Mouse (Mus musculus): ENCODE measurements around the gene E130114P18Rik. TPM values are rescaled to one million over a fixed set of nuclear protein-coding genes. Genes with fewer than 3 reads are reported as not detected.
A peak's percentile ranks its signal among the peaks of the same experiment; 100 is the strongest.

Gene E130114P18Rik
- polyA plus RNA-seq, 1 experiment from 2014 or later, result 39.8 TPM

- Histone ChIP-seq H3K36me3 (no peaks in the 10 kb centered on the region), H3K27ac (replicated peaks) (no peak overlapping the region), H3K9me3 (no peaks in the 10 kb centered on the region), H3K4me3 (no peak overlapping the region), H3K27me3 (no peaks in the 10 kb centered on the region), H3K9ac (replicated peaks) (no peak overlapping the region), H3K4me2 (replicated peaks) (no peak overlapping the region), H3K4me1 (peaks cover 30% of the 10 kb centered on the region)
- ATAC-seq (replicated peaks), result no peak
- 71% methylated on average over 4 of the region's 4 CpGs for WGBS
Observed at GRCm38 (mm10) chr4:97621731-97622130, 156.1 kb downstream of the E130114P18Rik start.

DNA sequence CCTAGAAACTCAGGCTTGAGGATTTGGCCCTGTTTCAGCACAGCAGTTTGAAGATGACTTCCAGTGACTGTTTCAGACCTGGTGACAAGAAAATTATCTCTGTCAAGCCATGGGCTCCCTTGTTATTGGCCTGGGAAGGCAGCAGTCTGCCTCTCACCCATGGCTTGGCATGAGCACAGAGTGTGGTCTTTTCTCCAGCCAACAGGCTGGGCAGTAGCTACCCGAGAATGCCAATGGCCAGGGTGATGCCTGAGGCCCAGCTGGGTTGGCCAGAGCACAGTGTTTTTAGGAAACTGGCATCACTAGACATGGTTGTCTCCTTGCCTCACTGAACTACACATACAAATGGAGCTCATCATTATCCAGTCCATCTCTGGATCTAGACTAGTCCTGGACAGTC lies 157.5 kb downstream of the E130114P18Rik start:
- Histone ChIP-seq H3K4me1 (peaks cover 17% of the 10 kb centered on the region), H3K27ac (replicated peaks) (no peak overlapping the region), H3K4me3 (no peak overlapping the region), H3K9ac (replicated peaks) (no peak overlapping the region), H3K9me3 (no peaks in the 10 kb centered on the region), H3K27me3 (no peaks in the 10 kb centered on the region), H3K4me2 (replicated peaks) (no peak overlapping the region), H3K36me3 (no peaks in the 10 kb centered on the region)
- 77% methylated on average over 1 of the region's 1 CpGs for WGBS
- ATAC-seq (replicated peaks), result no peak

- Histone ChIP-seq H3K4me3 (no peak overlapping the region), H3K4me1 (peaks cover 16% of the 10 kb centered on the region), H3K9ac (replicated peaks) (peak overlapping the region; percentile 1; the same call in 1 of the 2 replicates), H3K36me3 (no peaks in the 10 kb centered on the region), H3K27me3 (no peaks in the 10 kb centered on the region), H3K9me3 (no peaks in the 10 kb centered on the region), H3K27ac (replicated peaks) (peak overlapping the region; percentile 65), H3K4me2 (replicated peaks) (peak overlapping the region; percentile 20)
- WGBS, result 20% methylated on average over 15 of the region's 15 CpGs
- ATAC-seq (replicated peaks), result peak; percentile 86
Observed at GRCm38 (mm10) chr4:97618668-97619373, 159.1 kb downstream of the E130114P18Rik start.

DNA sequence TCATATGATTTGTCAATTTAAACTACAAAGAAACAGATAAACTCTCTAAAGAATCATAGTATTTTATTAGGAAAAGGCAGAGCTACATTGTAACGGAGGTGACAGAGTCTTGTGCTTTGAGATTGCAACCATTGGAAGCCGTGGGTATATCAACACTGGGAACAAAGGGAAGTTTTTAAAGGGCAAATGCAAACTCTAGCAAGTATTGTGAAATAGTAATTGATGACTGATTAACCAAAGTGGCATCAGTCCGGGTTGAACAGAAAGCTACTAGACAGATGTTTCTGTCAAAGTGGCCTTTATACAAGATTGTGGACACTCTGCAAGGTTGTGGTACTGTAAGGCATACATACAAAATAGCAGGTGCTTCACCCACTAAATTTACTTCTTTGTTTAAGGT lies 162.8 kb downstream of the E130114P18Rik start:
- H3K9me3 ChIP-seq, result no peaks in the 10 kb centered on the region
- H3K27ac ChIP-seq (replicated peaks), result no peak overlapping the region
- no peaks in the 10 kb centered on the region for H3K27me3 ChIP-seq
- ATAC-seq (replicated peaks), result no peak
- H3K4me1 ChIP-seq, result peaks cover 40% of the 10 kb centered on the region
- H3K36me3 ChIP-seq, result no peaks in the 10 kb centered on the region
- 82% methylated on average over 3 of the region's 3 CpGs for WGBS
- H3K4me3 ChIP-seq, result no peak overlapping the region
- no peak overlapping the region for H3K9ac ChIP-seq (replicated peaks)
- H3K4me2 ChIP-seq (replicated peaks), result no peak overlapping the region

DNA sequence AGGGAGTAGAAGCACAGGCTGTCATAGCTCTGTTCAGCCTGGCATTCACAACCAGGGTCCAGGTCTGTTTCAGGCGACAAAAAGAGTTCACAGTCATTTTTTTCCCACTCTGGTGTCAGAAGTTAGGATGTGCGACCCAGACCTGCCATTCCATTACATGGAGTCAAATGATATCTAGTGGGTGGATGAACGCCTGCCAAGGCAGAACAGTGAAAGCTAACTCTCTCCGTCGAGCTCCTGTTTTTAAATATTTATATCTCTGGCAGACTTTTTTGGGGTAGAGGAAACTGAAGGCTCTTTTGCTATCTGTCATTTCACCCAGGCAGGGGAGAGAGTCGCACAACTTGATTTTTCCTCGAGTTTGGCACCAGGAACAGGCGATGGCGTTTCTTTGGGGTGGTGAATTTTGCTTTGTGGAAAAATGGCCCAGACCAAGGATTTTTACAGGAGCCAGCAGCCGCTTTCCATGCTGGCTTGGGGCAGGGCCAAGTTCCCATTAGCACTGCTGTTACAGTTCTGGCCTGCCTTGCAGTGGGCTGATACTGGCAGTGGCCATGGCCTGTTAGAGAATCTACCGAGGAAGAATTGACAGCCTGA lies 166.5 kb downstream of the E130114P18Rik start:
- peak overlapping the region; percentile 90 for H3K27ac ChIP-seq (replicated peaks)
- no peaks in the 10 kb centered on the region for H3K9me3 ChIP-seq
- no peaks in the 10 kb centered on the region for H3K27me3 ChIP-seq
- 22% methylated on average over 11 of the region's 11 CpGs for WGBS
- H3K4me3 ChIP-seq, result no peak overlapping the region
- peaks cover 57% of the 10 kb centered on the region for H3K4me1 ChIP-seq
- ATAC-seq (replicated peaks), result peak; percentile 73
- H3K36me3 ChIP-seq, result no peaks in the 10 kb centered on the region
- peak overlapping the region; percentile 17 for H3K4me2 ChIP-seq (replicated peaks)
- H3K9ac ChIP-seq (replicated peaks), result no peak overlapping the region

- Histone ChIP-seq H3K27me3 (no peaks in the 10 kb centered on the region), H3K27ac (replicated peaks) (peak overlapping the region; percentile 90), H3K4me3 (no peak overlapping the region), H3K36me3 (no peaks in the 10 kb centered on the region), H3K9me3 (no peaks in the 10 kb centered on the region), H3K4me2 (replicated peaks) (peak overlapping the region; percentile 4; the same call in 1 of the 2 replicates), H3K4me1 (peaks cover 58% of the 10 kb centered on the region), H3K9ac (replicated peaks) (0 out of 2 replicates have a peak overlapping the region, but pooled peaks have one; percentile 9)
- peak; percentile 79 for ATAC-seq (replicated peaks)
- 8% methylated on average over 10 of the region's 10 CpGs for WGBS
Observed at GRCm38 (mm10) chr4:97609831-97610727, 167.8 kb downstream of the E130114P18Rik start.

DNA sequence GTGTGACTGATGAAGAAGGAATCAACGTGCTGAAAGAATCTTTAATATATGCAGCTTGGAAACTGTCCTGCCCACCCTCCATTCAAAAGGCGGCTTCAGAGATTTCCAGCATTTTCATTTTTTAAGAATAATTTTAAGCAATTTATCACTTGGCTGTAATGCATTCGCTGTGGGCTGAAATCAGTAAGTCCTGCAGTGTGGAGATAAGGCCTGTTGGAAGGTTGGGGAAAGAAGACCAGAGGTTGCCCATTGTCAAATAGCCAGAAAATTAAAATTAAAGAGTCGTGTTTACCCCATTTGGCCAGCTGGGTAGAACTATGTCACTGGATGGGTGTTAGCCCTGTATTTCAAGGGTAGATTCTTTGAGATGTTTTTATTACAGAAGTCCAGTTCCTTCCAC lies 168.5 kb downstream of the E130114P18Rik start:
- H3K4me1 ChIP-seq, result peaks cover 58% of the 10 kb centered on the region
- no peaks in the 10 kb centered on the region for H3K9me3 ChIP-seq
- WGBS, result 51% methylated on average over 4 of the region's 4 CpGs
- no peaks in the 10 kb centered on the region for H3K27me3 ChIP-seq
- no peak overlapping the region for H3K4me2 ChIP-seq (replicated peaks)
- H3K4me3 ChIP-seq, result no peak overlapping the region
- H3K27ac ChIP-seq (replicated peaks), result peak overlapping the region; percentile 90
- no peak overlapping the region for H3K9ac ChIP-seq (replicated peaks)
- H3K36me3 ChIP-seq, result no peaks in the 10 kb centered on the region
- no peak for ATAC-seq (replicated peaks)

DNA sequence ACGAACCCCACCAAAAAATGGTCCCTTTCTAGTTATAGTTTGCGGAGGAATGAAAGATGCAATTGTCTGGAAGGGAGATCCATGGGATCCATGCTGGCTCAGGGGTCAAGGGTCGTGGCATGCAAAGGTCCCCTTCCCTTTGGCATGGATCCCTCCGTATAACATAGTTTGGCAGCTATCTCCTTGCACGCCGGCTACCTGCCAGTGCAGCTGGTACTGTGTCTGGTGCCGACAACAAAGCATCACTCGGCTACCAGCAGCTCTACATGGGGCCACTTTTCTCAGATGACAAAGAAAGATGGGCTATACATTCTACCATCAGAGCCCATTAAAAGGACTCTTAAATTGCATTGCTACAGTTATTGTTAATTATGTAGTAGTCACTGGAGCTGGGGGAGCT lies 169.2 kb downstream of the E130114P18Rik start:
- no peak for ATAC-seq (replicated peaks)
- Histone ChIP-seq H3K4me3 (no peak overlapping the region), H3K4me2 (replicated peaks) (0 out of 2 replicates have a peak overlapping the region, but pooled peaks have one; percentile 2), H3K27me3 (no peaks in the 10 kb centered on the region), H3K27ac (replicated peaks) (peak overlapping the region; percentile 90), H3K9me3 (no peaks in the 10 kb centered on the region), H3K36me3 (no peaks in the 10 kb centered on the region), H3K9ac (replicated peaks) (no peak overlapping the region), H3K4me1 (peaks cover 58% of the 10 kb centered on the region)
- 33% methylated on average over 8 of the region's 8 CpGs for WGBS

GRCm38 (mm10) chr4:97608134-97608533 lies 169.7 kb downstream of the E130114P18Rik start:
- peak overlapping the region; percentile 90 for H3K27ac ChIP-seq (replicated peaks)
- no peak for ATAC-seq (replicated peaks)
- H3K27me3 ChIP-seq, result no peaks in the 10 kb centered on the region
- H3K4me2 ChIP-seq (replicated peaks), result no peak overlapping the region
- no peak overlapping the region for H3K4me3 ChIP-seq
- 12% methylated on average over 3 of the region's 3 CpGs for WGBS
- H3K9ac ChIP-seq (replicated peaks), result no peak overlapping the region
- no peaks in the 10 kb centered on the region for H3K36me3 ChIP-seq
- H3K9me3 ChIP-seq, result no peaks in the 10 kb centered on the region
- peaks cover 58% of the 10 kb centered on the region for H3K4me1 ChIP-seq

- no peaks in the 10 kb centered on the region for H3K9me3 ChIP-seq
- ATAC-seq (replicated peaks), result no peak
- WGBS, result 67% methylated on average over 1 of the region's 1 CpGs
Observed at GRCm38 (mm10) chr4:97607169-97607568, 170.7 kb downstream of the E130114P18Rik start.

DNA sequence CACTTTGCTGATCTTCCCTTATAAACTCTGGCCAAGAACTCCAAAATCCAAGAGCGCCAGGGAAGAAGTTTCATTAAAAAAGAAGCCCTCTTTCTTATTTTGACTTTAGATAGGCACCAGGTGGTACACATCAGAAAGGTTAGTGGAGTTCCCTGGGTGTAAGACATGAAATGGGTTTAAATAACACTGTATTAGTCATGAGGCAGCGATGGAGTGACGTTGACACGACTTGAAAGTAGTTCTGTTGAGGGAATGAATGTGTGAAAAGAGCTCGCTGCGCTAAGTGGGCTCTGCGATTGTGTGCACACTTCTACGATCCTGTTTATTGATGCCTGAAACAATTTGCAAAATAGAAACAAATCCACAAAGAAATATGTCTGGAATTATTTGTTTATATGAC lies 171.4 kb downstream of the E130114P18Rik start:
- peak overlapping the region; percentile 90 for H3K27ac ChIP-seq (replicated peaks)

More at GRCm38 (mm10) chr4:97607169-97607568, 170.7 kb downstream of the E130114P18Rik start:
- H3K4me1 ChIP-seq, result peaks cover 60% of the 10 kb centered on the region
- no peak overlapping the region for H3K4me2 ChIP-seq (replicated peaks)
- H3K27me3 ChIP-seq, result no peaks in the 10 kb centered on the region
- no peaks in the 10 kb centered on the region for H3K36me3 ChIP-seq
- no peak overlapping the region for H3K4me3 ChIP-seq
- H3K9ac ChIP-seq (replicated peaks), result no peak overlapping the region
- H3K27ac ChIP-seq (replicated peaks), result peak overlapping the region; percentile 90

GRCm38 (mm10) chr4:97602579-97602978 lies 175.3 kb downstream of the E130114P18Rik start:
- Histone ChIP-seq H3K4me3 (no peak overlapping the region), H3K9me3 (no peaks in the 10 kb centered on the region), H3K9ac (replicated peaks) (no peak overlapping the region), H3K4me2 (replicated peaks) (no peak overlapping the region), H3K4me1 (peaks cover 31% of the 10 kb centered on the region), H3K27ac (replicated peaks) (peak overlapping the region; percentile 63), H3K27me3 (no peaks in the 10 kb centered on the region), H3K36me3 (no peaks in the 10 kb centered on the region)
- peak; percentile 21; the same call in 1 of the 2 replicates for ATAC-seq (replicated peaks)
- WGBS, result 48% methylated on average over 4 of the region's 4 CpGs

More for the DNA sequence above, 171.4 kb downstream of the E130114P18Rik start:
- no peaks in the 10 kb centered on the region for H3K27me3 ChIP-seq
- peaks cover 59% of the 10 kb centered on the region for H3K4me1 ChIP-seq
- no peak overlapping the region for H3K4me3 ChIP-seq
- no peak for ATAC-seq (replicated peaks)
- H3K9me3 ChIP-seq, result no peaks in the 10 kb centered on the region
- H3K9ac ChIP-seq (replicated peaks), result no peak overlapping the region
- H3K36me3 ChIP-seq, result no peaks in the 10 kb centered on the region
- no peak overlapping the region for H3K4me2 ChIP-seq (replicated peaks)
- 57% methylated on average over 8 of the region's 8 CpGs for WGBS

All from forebrain, embryonic 15.5 days (tissue).